Mouse (Mus musculus) cerebellum, adult 11-12 months (tissue): ENCODE measurements at regions not wholly inside any gene's neighbourhood (a gene's known extent, or its start where the extent isn't known, plus 50 kb on each side); places are given as distances from the start of the nearest gene placed in this dataset.

Experiments
- DNase-seq: peaks from one replicate; pipeline ENCODE4 v3.0.0; 2022

DNA sequence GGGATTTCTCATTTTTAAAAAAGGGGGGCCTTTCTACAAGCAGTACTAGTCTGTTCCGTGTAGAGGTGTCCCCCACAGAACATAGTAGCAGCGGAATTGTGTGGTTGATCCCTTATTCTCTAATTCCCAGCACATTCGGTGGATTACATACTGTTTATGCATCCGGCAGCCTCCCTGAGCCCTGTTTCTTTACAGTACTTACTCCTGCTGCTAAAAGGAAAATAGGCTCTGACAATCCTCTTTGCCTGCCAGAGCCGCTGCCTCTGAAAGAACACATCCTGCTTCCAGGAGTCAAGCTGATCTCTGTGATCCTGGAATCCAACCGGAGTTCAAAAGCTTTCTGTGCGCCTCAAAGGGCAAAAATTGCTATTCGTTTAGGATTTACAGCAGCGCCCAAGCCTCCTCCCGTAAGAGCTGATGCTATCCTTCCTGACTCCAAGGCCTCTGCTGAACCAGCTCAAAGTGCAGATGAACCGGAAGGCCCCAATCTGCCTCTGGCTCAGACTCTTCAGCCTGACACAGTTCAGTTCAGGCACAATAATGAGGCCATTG, 936.6 kb downstream of the Ndufa4 start:
- DNase-seq: peak; percentile 7

DNA sequence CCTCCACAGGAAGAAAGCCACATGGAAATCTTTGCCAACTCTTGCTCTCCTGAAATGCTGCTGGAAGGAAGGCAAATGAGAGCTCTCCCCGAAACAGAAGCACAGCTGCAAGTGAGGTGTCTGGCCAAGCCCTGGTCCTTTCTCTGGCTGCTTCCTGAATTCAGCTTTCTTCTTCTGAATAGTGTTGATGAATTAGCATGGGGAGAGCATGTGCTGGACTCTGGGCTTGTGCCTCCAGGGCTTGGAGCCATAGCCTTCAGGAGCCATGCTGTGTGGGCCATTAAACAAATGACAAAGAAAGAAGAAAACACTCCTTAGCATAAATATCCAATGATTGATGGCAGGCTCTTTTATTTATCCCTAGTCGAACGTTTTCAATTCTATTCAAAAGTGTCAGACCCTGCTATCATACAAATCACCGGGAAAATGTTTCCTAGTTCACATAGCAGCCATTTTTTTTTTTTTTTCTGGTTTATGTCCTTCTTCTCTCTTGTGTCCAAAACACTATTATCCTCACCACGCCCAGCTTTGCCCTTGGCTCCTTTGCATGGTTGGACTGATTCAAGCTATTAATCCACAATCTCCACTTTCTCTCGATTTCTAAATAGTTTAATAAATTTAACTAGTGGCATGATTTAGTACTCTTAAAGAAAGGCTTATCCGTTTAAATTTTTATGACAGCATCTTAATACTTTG, 937.3 kb downstream of the Ndufa4 start:
- DNase-seq: peak; percentile 27

DNA sequence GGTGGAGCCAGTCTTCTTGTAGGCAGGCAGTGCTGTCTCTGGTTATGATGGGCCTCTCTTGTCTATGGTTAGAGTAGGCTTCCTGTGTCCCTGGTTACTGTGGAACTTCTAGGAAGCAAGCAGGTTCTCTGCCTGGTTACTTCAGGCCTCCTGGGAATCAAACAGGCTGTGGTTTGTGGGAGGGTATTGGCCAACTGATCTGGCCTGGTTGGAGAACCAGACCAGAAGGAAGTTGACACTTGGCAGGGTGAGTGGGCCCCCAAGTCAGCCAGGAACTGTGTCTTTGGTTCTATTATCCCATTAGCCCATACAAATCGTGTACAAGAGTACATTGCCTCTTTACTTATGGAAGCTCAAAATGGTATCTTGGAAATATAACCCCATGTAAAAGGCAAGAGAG, 963.8 kb downstream of the Ndufa4 start:
- DNase-seq: no peak

DNA sequence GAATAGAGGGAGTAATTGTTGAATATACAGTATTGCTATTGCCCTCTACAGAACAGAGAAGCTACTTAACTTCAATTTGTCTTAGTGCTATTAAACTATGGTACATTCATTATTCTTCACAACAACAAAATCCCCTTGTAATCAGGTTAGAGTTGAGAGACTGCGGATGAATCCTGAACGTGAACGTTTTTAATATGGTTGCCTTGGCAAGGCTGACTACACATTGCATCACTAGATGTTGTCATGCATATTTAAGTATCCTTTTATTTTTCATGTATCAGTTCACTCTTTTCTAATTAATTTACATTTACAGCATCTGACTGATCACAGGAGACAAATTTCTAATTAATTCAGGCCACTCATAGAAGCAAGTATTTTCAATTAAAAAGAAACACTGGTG, 965.8 kb downstream of the Ndufa4 start:
- DNase-seq: no peak
